Mouse (Mus musculus) liver, embryonic 15.5 days (tissue): ENCODE results near the gene Klhl36. TPM values are rescaled to one million over a fixed set of nuclear protein-coding genes. Genes with fewer than 3 reads are reported as not detected.

Experiments used
- ATAC-seq: fragments of 200-750 bp; cut with Nextera tagmentation; 2 replicates; pipeline ENCODE4 v1.8.0; 2017; ENCODE audit warnings: moderate number of reproducible peaks, mild to moderate bottlenecking, moderate library complexity; ENCODE audit not compliant: insufficient read depth
- H3K27ac ChIP-seq: fragments of 300-500 bp; sonication (generic); replicated peaks from 2 replicates; pipeline ENCODE4 v1.5.1; 2015; ENCODE audit warnings: mild to moderate bottlenecking, inconsistent platforms
- H3K27me3 ChIP-seq: fragments of 300-500 bp; sonication (generic); 2 replicates; pipeline ENCODE4 v1.6.1; 2015; ENCODE audit warnings: mild to moderate bottlenecking, inconsistent platforms
- H3K36me3 ChIP-seq: fragments of 300-500 bp; sonication (generic); replicated peaks from 2 replicates; pipeline ENCODE4 v1.6.1; 2015; ENCODE audit warnings: moderate library complexity, mild to moderate bottlenecking, inconsistent platforms
- H3K4me1 ChIP-seq: fragments of 300-500 bp; sonication (generic); replicated peaks from 2 replicates; pipeline ENCODE4 v1.6.1; 2015; ENCODE audit warnings: inconsistent platforms
- H3K4me2 ChIP-seq: fragments of 300-500 bp; sonication (generic); 2 replicates; pipeline ENCODE4 v1.6.1; 2015; ENCODE audit warnings: moderate library complexity, mild to moderate bottlenecking, inconsistent platforms
- H3K4me3 ChIP-seq: fragments of 300-500 bp; sonication (generic); replicated peaks from 2 replicates; pipeline ENCODE4 v1.5.1; 2015; ENCODE audit warnings: mild to moderate bottlenecking, inconsistent platforms
- H3K9ac ChIP-seq: fragments of 300-500 bp; sonication (generic); 2 replicates; pipeline ENCODE4 v1.6.1; 2015; ENCODE audit warnings: moderate library complexity, mild to moderate bottlenecking, inconsistent platforms
- H3K9me3 ChIP-seq: fragments of 300-500 bp; sonication (generic); replicated peaks from 2 replicates; pipeline ENCODE4 v1.6.1; 2016; ENCODE audit warnings: inconsistent platforms
- WGBS: fragments of 180-500 bp; shearing (Covaris S2); methylation state at CpG from one replicate; pipeline ENCODE4 v1.1.7; 2015; ENCODE audit warnings: mixed read lengths; ENCODE audit not compliant: insufficient replicate concordance; 5-methylcytosine and 5-hydroxymethylcytosine counted together
- polyA plus RNA-seq: library from polyadenylated mRNA; unstranded; fragments of >200 nt; fragmentation: Nextera tagmentation; extraction: Ambion mirVana; gene quantifications from 2 replicates; pipeline ENCODE4 v1.2.1, GENCODE M21; 2015

Klhl36 gene
- polyA plus RNA-seq, 1 experiment from 2014 or later = 3.9 TPM

- H3K4me3 ChIP-seq = no peak overlapping the region
- no peak overlapping the region for H3K9ac ChIP-seq
- ATAC-seq = no peak
- 60% methylated on average over 5 of the region's 5 CpGs for WGBS
- H3K27ac ChIP-seq = no peak overlapping the region
- H3K4me2 ChIP-seq = no peak overlapping the region
- H3K9me3 ChIP-seq = no peaks in the 10 kb centered on the region
- peaks cover 73% of the 10 kb centered on the region for H3K4me1 ChIP-seq
- peaks cover 31% of the 10 kb centered on the region for H3K27me3 ChIP-seq
- no peaks in the 10 kb centered on the region for H3K36me3 ChIP-seq
Measured at GRCm38 (mm10) chr8:119835270-119835669, 26.8 kb upstream of the Klhl36 start.

- no peaks in the 10 kb centered on the region for H3K36me3 ChIP-seq
- peaks cover 32% of the 10 kb centered on the region for H3K27me3 ChIP-seq
- WGBS = 63% methylated on average over 4 of the region's 4 CpGs
- no peak overlapping the region for H3K27ac ChIP-seq
- no peak overlapping the region; the same call in 1 of the 2 replicates for H3K4me2 ChIP-seq
- H3K4me3 ChIP-seq = no peak overlapping the region
- peaks cover 73% of the 10 kb centered on the region for H3K4me1 ChIP-seq
- no peaks in the 10 kb centered on the region for H3K9me3 ChIP-seq
- ATAC-seq = no peak
- H3K9ac ChIP-seq = no peak overlapping the region
Measured at GRCm38 (mm10) chr8:119836831-119837230, 25.2 kb upstream of the Klhl36 start.

GRCm38 (mm10) chr8:119837553-119838071 is 24.5 kb upstream of the Klhl36 start:
- peak overlapping the region; percentile 66 for H3K4me3 ChIP-seq
- H3K9me3 ChIP-seq = no peaks in the 10 kb centered on the region
- no peak overlapping the region for H3K9ac ChIP-seq
- no peaks in the 10 kb centered on the region for H3K36me3 ChIP-seq
- H3K4me1 ChIP-seq = peaks cover 65% of the 10 kb centered on the region
- peak overlapping the region; percentile 30; the same call in 1 of the 2 replicates for H3K27ac ChIP-seq
- peak overlapping the region; percentile 91 for H3K4me2 ChIP-seq
- ATAC-seq = no peak
- 8% methylated on average over 10 of the region's 10 CpGs for WGBS
- peaks cover 32% of the 10 kb centered on the region for H3K27me3 ChIP-seq

GRCm38 (mm10) chr8:119838100-119838982 is 23.7 kb upstream of the Klhl36 start:
- no peaks in the 10 kb centered on the region for H3K9me3 ChIP-seq
- no peak overlapping the region for H3K9ac ChIP-seq
- H3K4me3 ChIP-seq = peak overlapping the region; percentile 66
- no peaks in the 10 kb centered on the region for H3K36me3 ChIP-seq
- WGBS = 25% methylated on average over 19 of the region's 19 CpGs
- H3K27ac ChIP-seq = peak overlapping the region; percentile 30
- peaks cover 58% of the 10 kb centered on the region for H3K4me1 ChIP-seq
- peaks cover 32% of the 10 kb centered on the region for H3K27me3 ChIP-seq
- H3K4me2 ChIP-seq = peak overlapping the region; percentile 91
- ATAC-seq = no peak

- Histone ChIP-seq H3K4me1 (peaks cover 54% of the 10 kb centered on the region), H3K9ac (0 out of 2 replicates have a peak overlapping the region, but pooled peaks have one; percentile 69), H3K4me2 (peak overlapping the region; percentile 91), H3K4me3 (peak overlapping the region; percentile 66), H3K27me3 (peaks cover 34% of the 10 kb centered on the region), H3K27ac (0 out of 2 replicates have a peak overlapping the region, but pooled peaks have one; percentile 26), H3K9me3 (no peaks in the 10 kb centered on the region), H3K36me3 (no peaks in the 10 kb centered on the region)
- no peak for ATAC-seq
- WGBS = 46% methylated on average over 4 of the region's 4 CpGs
Measured at GRCm38 (mm10) chr8:119838983-119839340, 23.1 kb upstream of the Klhl36 start.

GRCm38 (mm10) chr8:119839419-119840021 is 22.5 kb upstream of the Klhl36 start:
- Histone ChIP-seq H3K4me3 (peak overlapping the region; percentile 66), H3K4me2 (peak overlapping the region; percentile 91), H3K9me3 (no peaks in the 10 kb centered on the region), H3K9ac (peak overlapping the region; percentile 69), H3K4me1 (peaks cover 51% of the 10 kb centered on the region), H3K27me3 (peaks cover 36% of the 10 kb centered on the region), H3K27ac (peak overlapping the region; percentile 51; the same call in 1 of the 2 replicates), H3K36me3 (no peaks in the 10 kb centered on the region)
- ATAC-seq = no peak
- WGBS = 18% methylated on average over 14 of the region's 14 CpGs

GRCm38 (mm10) chr8:119840275-119840808 is 21.7 kb upstream of the Klhl36 start, which contains the start of gene Cotl1:
Gene Cotl1 (minus strand): TSS chr8:119840544.
- Histone ChIP-seq H3K4me1 (peaks cover 48% of the 10 kb centered on the region), H3K4me2 (peak within 1 kb of the TSS; percentile 91), H3K36me3 (no peaks in the 10 kb centered on the region), H3K27me3 (peaks cover 44% of the 10 kb centered on the region), H3K27ac (peak within 1 kb of the TSS; percentile 51), H3K9me3 (no peaks in the 10 kb centered on the region), H3K9ac (peak within 1 kb of the TSS; percentile 69), H3K4me3 (peak within 1 kb of the TSS; percentile 66)
- ATAC-seq = peak; percentile 84
- under 1% methylated on average over 57 of the region's 57 CpGs for WGBS

- 14% methylated on average over 8 of the region's 8 CpGs for WGBS
Measured at GRCm38 (mm10) chr8:119840905-119841411, 21.1 kb upstream of the Klhl36 start.

GRCm38 (mm10) chr8:119843444-119843843 is 18.6 kb upstream of the Klhl36 start:
- Histone ChIP-seq H3K9me3 (no peaks in the 10 kb centered on the region), H3K4me1 (peaks cover 31% of the 10 kb centered on the region), H3K4me3 (no peak overlapping the region), H3K27me3 (peaks cover 39% of the 10 kb centered on the region), H3K27ac (no peak overlapping the region), H3K36me3 (no peaks in the 10 kb centered on the region), H3K4me2 (no peak overlapping the region), H3K9ac (no peak overlapping the region)
- ATAC-seq = no peak
- WGBS = 2% methylated on average over 4 of the region's 4 CpGs

More at GRCm38 (mm10) chr8:119840905-119841411, 21.1 kb upstream of the Klhl36 start:
- peak; percentile 19; the same call in 1 of the 2 replicates for ATAC-seq
- H3K27me3 ChIP-seq = peaks cover 47% of the 10 kb centered on the region
- H3K9me3 ChIP-seq = no peaks in the 10 kb centered on the region
- peak overlapping the region; percentile 39; the same call in 1 of the 2 replicates for H3K9ac ChIP-seq
- H3K27ac ChIP-seq = peak overlapping the region; percentile 45; the same call in 1 of the 2 replicates
- H3K4me3 ChIP-seq = peak overlapping the region; percentile 66
- no peaks in the 10 kb centered on the region for H3K36me3 ChIP-seq
- H3K4me2 ChIP-seq = peak overlapping the region; percentile 91
- H3K4me1 ChIP-seq = peaks cover 48% of the 10 kb centered on the region

- no peak overlapping the region for H3K9ac ChIP-seq
- H3K4me1 ChIP-seq = peaks cover 23% of the 10 kb centered on the region
- H3K9me3 ChIP-seq = no peaks in the 10 kb centered on the region
- H3K27ac ChIP-seq = no peak overlapping the region
- WGBS = 41% methylated on average over 8 of the region's 8 CpGs
- ATAC-seq = no peak
- H3K4me3 ChIP-seq = no peak overlapping the region
- H3K27me3 ChIP-seq = peaks cover 27% of the 10 kb centered on the region
- H3K36me3 ChIP-seq = no peaks in the 10 kb centered on the region
- no peak overlapping the region for H3K4me2 ChIP-seq
Measured at GRCm38 (mm10) chr8:119844577-119844976, 17.5 kb upstream of the Klhl36 start.
